Mouse (Mus musculus): ENCODE measurements around the gene Atp13a3.

DNA sequence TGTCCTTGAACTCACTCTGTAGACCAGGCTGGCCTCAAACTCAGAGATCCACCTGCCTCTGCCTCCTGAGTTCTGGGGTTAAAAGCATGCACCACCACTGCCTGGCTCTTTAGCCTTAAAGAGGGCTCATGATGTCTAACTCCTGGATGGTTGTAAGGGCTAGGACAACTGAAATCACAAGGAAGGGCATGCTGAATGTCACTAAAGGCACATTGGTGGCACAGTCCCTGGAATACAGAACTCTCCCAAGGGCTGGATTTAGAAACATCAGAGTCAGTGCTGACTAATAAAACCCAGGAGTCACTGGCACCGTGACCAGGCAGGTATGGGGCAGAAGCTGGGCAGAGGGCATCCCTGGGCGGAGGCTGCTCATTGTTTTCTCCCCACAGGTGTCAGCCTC, 102.4 kb downstream of the Atp13a3 start:
- no peak for TF ChIP-seq CTCF (IDR thresholded peaks at IDR 0.05; ENCODE audit: extremely low read depth, insufficient read depth, low read length)
- TF ChIP-seq POLR2A (IDR thresholded peaks at IDR 0.05; ENCODE audit: extremely low read depth, insufficient read depth, low read length), result no peak
